Mouse (Mus musculus) CH12.LX (cell line): ENCODE measurements around the gene Ccdc15. TPM values are rescaled to one million over a fixed set of nuclear protein-coding genes. Genes with fewer than 3 reads are reported as not detected.
A peak's percentile ranks its signal among the peaks of the same experiment; 100 is the strongest.

Experiments
- DNase-seq: peaks from one replicate; pipeline ENCODE4 v3.0.0-alpha.2; 2013; ENCODE audit errors: extremely low read depth
- H3K27ac ChIP-seq: 2 replicates; pipeline ENCODE4 v1.5.1; 2012; ENCODE audit warnings: low read depth, mild to moderate bottlenecking, control low read depth, moderate library complexity; ENCODE audit not compliant: insufficient read depth
- H3K27me3 ChIP-seq: replicated peaks from 2 replicates; pipeline ENCODE3; 2012; ENCODE audit warnings: inconsistent platforms
- H3K36me3 ChIP-seq, 2 experiments: replicated peaks in 1 of 2; 2 replicates each; pipeline versions ENCODE3 to v1.6.1; 2012; ENCODE audit warnings: inconsistent platforms in 1 of 2, low read length in 1 of 2, mild to moderate bottlenecking in 1 of 2, mixed read lengths in 1 of 2, moderate library complexity in 1 of 2; ENCODE audit not compliant: control insufficient read depth in 1 of 2, insufficient read depth in 1 of 2
- H3K4me1 ChIP-seq, 2 experiments: 2 replicates each; pipeline ENCODE4 v1.6.1; 2012; ENCODE audit warnings: inconsistent platforms in 1 of 2, moderate library complexity in 1 of 2; ENCODE audit not compliant: insufficient read depth in 2 of 2, control insufficient read depth in 1 of 2
- H3K4me2 ChIP-seq: 2 replicates; pipeline ENCODE4 v1.6.1; 2012; ENCODE audit warnings: low read depth, mild to moderate bottlenecking, control low read depth; ENCODE audit not compliant: poor library complexity, insufficient read depth, severe bottlenecking
- H3K4me3 ChIP-seq, 3 experiments: fragments of 150-350 bp in 1 of 3; sonication (generic) in 1 of 3; replicated peaks in 1 of 3; 2 replicates each; pipeline versions ENCODE3 to v1.5.1; 2011 to 2012; ENCODE audit warnings: low read depth in 2 of 3, low read length in 2 of 3, mild to moderate bottlenecking in 2 of 3, moderate library complexity in 2 of 3, control low read depth in 1 of 3, improper control_type of control experiment in 1 of 3, inconsistent platforms in 1 of 3, mixed read lengths in 1 of 3; ENCODE audit not compliant: poor library complexity in 1 of 3
- H3K79me2 ChIP-seq: replicated peaks from 2 replicates; pipeline ENCODE4 v1.6.1; 2012; ENCODE audit warnings: mild to moderate bottlenecking, moderate library complexity; ENCODE audit not compliant: control insufficient read depth, poor library complexity, insufficient read depth, severe bottlenecking; ENCODE audit errors: extremely low read depth
- H3K9ac ChIP-seq: 2 replicates; pipeline ENCODE4 v1.6.1; 2012; ENCODE audit warnings: low read depth, mild to moderate bottlenecking, control low read depth, moderate library complexity; ENCODE audit not compliant: insufficient read depth
- H3K9me3 ChIP-seq: replicated peaks from 2 replicates; pipeline ENCODE3; 2012; ENCODE audit warnings: low read length, inconsistent platforms, mixed read lengths
- BHLHE40 ChIP-seq: IDR thresholded peaks from 2 replicates; pipeline ENCODE4 v1.6.1; 2011; ENCODE audit warnings: mild to moderate bottlenecking, low read depth, low read length, improper control_type of control experiment
- E2F4 ChIP-seq: IDR thresholded peaks from 2 replicates; pipeline ENCODE4 v1.6.1; 2011; ENCODE audit warnings: low read depth, low read length, improper control_type of control experiment; ENCODE audit not compliant: insufficient replicate concordance
- ETS1 ChIP-seq: conservative IDR thresholded peaks from 2 replicates; pipeline ENCODE4 v1.6.1; 2012; ENCODE audit warnings: low read depth, mild to moderate bottlenecking, inconsistent platforms, low read length, improper control_type of control experiment, moderate library complexity
- GABPA ChIP-seq: IDR thresholded peaks from 2 replicates; pipeline ENCODE4 v1.6.1; 2012; ENCODE audit warnings: low read depth, low read length, improper control_type of control experiment, inconsistent platforms; ENCODE audit not compliant: insufficient replicate concordance
- JUND ChIP-seq: conservative IDR thresholded peaks from 2 replicates; pipeline ENCODE4 v1.6.1; 2011; ENCODE audit warnings: low read depth, low read length, improper control_type of control experiment
- MAX ChIP-seq: IDR thresholded peaks from 2 replicates; pipeline ENCODE4 v1.6.1; 2011; ENCODE audit warnings: low read length, improper control_type of control experiment
- MEF2A ChIP-seq: IDR thresholded peaks from 2 replicates; pipeline ENCODE4 v1.6.1; 2014; ENCODE audit warnings: low read depth, mild to moderate bottlenecking, inconsistent platforms, low read length, improper control_type of control experiment, borderline replicate concordance
- MYC ChIP-seq: IDR thresholded peaks from 2 replicates; pipeline ENCODE4 v1.6.1; 2011; ENCODE audit warnings: low read depth, mild to moderate bottlenecking, improper control_type of control experiment, low read length
- NELFE ChIP-seq: IDR thresholded peaks from 2 replicates; pipeline ENCODE4 v1.6.1; 2011; ENCODE audit warnings: low read depth, low read length, improper control_type of control experiment
- NRF1 ChIP-seq: IDR thresholded peaks from 2 replicates; pipeline ENCODE4 v1.6.1; 2014; ENCODE audit warnings: low read depth, mild to moderate bottlenecking, inconsistent platforms, low read length, improper control_type of control experiment, moderate library complexity
- PAX5 ChIP-seq: IDR thresholded peaks from 2 replicates; pipeline ENCODE4 v1.6.1; 2012; ENCODE audit warnings: low read length, inconsistent platforms, mixed read lengths
- POLR2AphosphoS2 ChIP-seq: IDR thresholded peaks from 2 replicates; pipeline ENCODE4 v1.6.1; 2011; ENCODE audit warnings: low read depth, low read length, improper control_type of control experiment
- SIN3A ChIP-seq: IDR thresholded peaks from 2 replicates; pipeline ENCODE4 v1.6.1; 2012; ENCODE audit warnings: low read length, improper control_type of control experiment, inconsistent platforms
- TBP ChIP-seq: conservative IDR thresholded peaks from 2 replicates; pipeline ENCODE4 v1.6.1; 2011; ENCODE audit warnings: low read depth, low read length, improper control_type of control experiment
- TCF12 ChIP-seq: IDR thresholded peaks from 2 replicates; pipeline ENCODE4 v1.6.1; 2014; ENCODE audit warnings: low read depth, mild to moderate bottlenecking, inconsistent platforms, low read length, improper control_type of control experiment
- UBTF ChIP-seq: IDR thresholded peaks from 2 replicates; pipeline ENCODE4 v1.6.1; 2012; ENCODE audit warnings: low read depth, mild to moderate bottlenecking, inconsistent platforms, low read length, improper control_type of control experiment, moderate library complexity
- USF2 ChIP-seq: conservative IDR thresholded peaks from 2 replicates; pipeline ENCODE4 v1.6.1; 2011; ENCODE audit warnings: low read depth, low read length, improper control_type of control experiment
- ZC3H11A ChIP-seq: IDR thresholded peaks from 2 replicates; pipeline ENCODE4 v1.6.1; 2012; ENCODE audit warnings: low read depth, mild to moderate bottlenecking, inconsistent platforms, low read length, improper control_type of control experiment
- ZKSCAN1 ChIP-seq: IDR thresholded peaks from 2 replicates; pipeline ENCODE4 v1.6.1; 2012; ENCODE audit warnings: low read depth, inconsistent platforms, low read length, improper control_type of control experiment, borderline replicate concordance
- ZMIZ1 ChIP-seq: IDR thresholded peaks from 2 replicates; pipeline ENCODE4 v1.6.1; 2012; ENCODE audit warnings: low read depth, mild to moderate bottlenecking, inconsistent platforms, low read length, improper control_type of control experiment
- dilution Hi-C: fragments of 300-500 bp; cut with MboI; formaldehyde crosslinking; loops from 2 replicates; pipeline ENCODE4 v1.14.3; 2020; ENCODE audit warnings: low sequenced_read_pairs; ENCODE audit not compliant: extremely low pct_unique_long_range_greater_than_20kb, extremely low pct_ligation_motif_present
- in situ Hi-C: fragments of 300-500 bp; cut with MboI; formaldehyde crosslinking; loops from 3 replicates; pipeline ENCODE4 v1.14.3; 2019; ENCODE audit warnings: low sequenced_read_pairs, low pct_ligation_motif_present, low pct_unique_long_range_greater_than_20kb, mixed read lengths
- polyA plus RNA-seq: library from polyadenylated mRNA; unstranded; fragments of >175 nt; gene quantifications from 2 replicates; pipeline ENCODE4 v1.2.1, GENCODE M21; 2012; ENCODE audit warnings: low read depth; ENCODE audit not compliant: insufficient read length
- total RNA-seq, 2 experiments: library from RNA; depleted of rRNA; stranded (reverse); fragments of 300-350 nt in 1 of 2; fragments of >200 nt in 1 of 2; gene quantifications; 2 replicates each; pipeline ENCODE4 v1.2.3; 2012 to 2014

Ccdc15 gene
- total and polyA plus RNA-seq, 3 experiments = 5.3 to 7.0 (median 6.3) TPM

GRCm38 (mm10) chr9:37354485-37354884, 6.3 kb upstream of the Ccdc15 start:
- Histone ChIP-seq H3K4me1 (peaks cover 2 to 7% of the 10 kb centered on the region in 2 experiments; a peak in 3 of 4 replicates), H3K79me2 (no peaks in the 10 kb centered on the region), H3K27ac (no peak overlapping the region), H3K4me2 (no peak overlapping the region), H3K9ac (no peak overlapping the region), H3K4me3 (no peak overlapping the region), H3K9me3 (no peaks in the 10 kb centered on the region), H3K36me3 (peaks cover 0 to 4% of the 10 kb centered on the region in 2 experiments), H3K27me3 (no peaks in the 10 kb centered on the region)
- DNase-seq = peak; percentile 16
- in situ Hi-C loops = no loop called here
- dilution Hi-C loops = no loop called here
- TF ChIP-seq ZMIZ1 (no peak), MYC (no peak), TCF12 (no peak), GABPA (no peak), UBTF (no peak)
- TF ChIP-seq, all 38 proteins: peak for 0

- dilution Hi-C loops (no loop called here), in situ Hi-C loops (no loop called here)
- no peaks in the 10 kb centered on the region; the same call in 1 of the 2 replicates for H3K79me2 ChIP-seq
- peaks cover 0 to 4% of the 10 kb centered on the region in 2 experiments for H3K36me3 ChIP-seq
- no peak overlapping the region for H3K27ac ChIP-seq
- no peak overlapping the region for H3K4me2 ChIP-seq
- no peaks in the 10 kb centered on the region for H3K27me3 ChIP-seq
- no peak overlapping the region for H3K9ac ChIP-seq
- H3K4me1 ChIP-seq = peaks cover 2 to 10% of the 10 kb centered on the region in 2 experiments; a peak in 3 of 4 replicates
- TF ChIP-seq MYC (no peak), ZC3H11A (no peak), USF2 (no peak), MAX (no peak), ZMIZ1 (no peak), TBP (no peak), E2F4 (no peak)
- H3K4me3 ChIP-seq = no peak overlapping the region
- no peak for DNase-seq
- H3K9me3 ChIP-seq = no peaks in the 10 kb centered on the region
These were observed 3.0 kb upstream of the Ccdc15 start for GRCm38 (mm10) chr9:37351266-37351665.

GRCm38 (mm10) chr9:37349050-37349449, 818 bp upstream of the Ccdc15 start:
- Histone ChIP-seq H3K4me3 (peak overlapping the region; percentile 78 to 80 (median 79)), H3K4me1 (peaks cover 2 to 10% of the 10 kb centered on the region in 2 experiments; a peak in 3 of 4 replicates), H3K4me2 (peak overlapping the region; percentile 76), H3K9me3 (no peaks in the 10 kb centered on the region), H3K27me3 (no peaks in the 10 kb centered on the region), H3K36me3 (peaks cover 0 to 14% of the 10 kb centered on the region in 2 experiments), H3K79me2 (no peaks in the 10 kb centered on the region; the same call in 1 of the 2 replicates), H3K27ac (no peak overlapping the region), H3K9ac (peak overlapping the region; percentile 97)
- in situ Hi-C loops = no loop called here
- dilution Hi-C loops = no loop called here
- DNase-seq = peak; percentile 15
- TF ChIP-seq SIN3A (no peak), NRF1 (no peak), ETS1 (no peak), ZKSCAN1 (no peak), GABPA (no peak), MAX (peak; percentile 75), BHLHE40 (peak; percentile 58; the same call in 1 of the 2 replicates), UBTF (no peak), USF2 (no peak), TCF12 (no peak), TBP (no peak), JUND (no peak), PAX5 (no peak), NELFE (no peak), MEF2A (no peak), POLR2AphosphoS2 (no peak), E2F4 (no peak), MYC (0 out of 2 replicates have a peak, but pooled peaks have one; percentile 49)
